Mouse (Mus musculus) layer of hippocampus, adult 11-12 months (tissue): ENCODE data around the gene Plxna4.

Experiments
- DNase-seq: peaks from one replicate; pipeline ENCODE4 v3.0.0; 2022; ENCODE audit warnings: low spot score

The Plxna4 gene

DNA sequence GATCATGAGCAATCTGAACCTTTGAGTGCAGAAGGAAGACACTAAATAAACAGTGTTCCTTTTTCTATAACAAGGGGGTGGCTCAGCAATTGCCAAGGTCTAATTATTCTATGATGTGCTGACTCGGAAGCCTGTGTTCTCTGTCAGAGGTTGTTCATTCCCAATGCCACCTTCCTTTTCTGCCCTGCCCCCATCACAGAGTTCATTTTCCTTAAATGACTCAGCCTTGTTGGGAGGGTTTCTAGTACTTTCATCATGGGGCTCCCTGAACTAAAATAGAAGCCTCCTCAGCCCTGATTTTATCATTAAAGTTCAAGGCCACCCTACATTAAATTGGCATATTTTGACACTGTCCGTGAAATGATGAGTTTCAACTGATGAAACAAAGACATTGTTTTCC, 242.0 kb downstream of the Plxna4 start:
- DNase-seq: no peak

DNA sequence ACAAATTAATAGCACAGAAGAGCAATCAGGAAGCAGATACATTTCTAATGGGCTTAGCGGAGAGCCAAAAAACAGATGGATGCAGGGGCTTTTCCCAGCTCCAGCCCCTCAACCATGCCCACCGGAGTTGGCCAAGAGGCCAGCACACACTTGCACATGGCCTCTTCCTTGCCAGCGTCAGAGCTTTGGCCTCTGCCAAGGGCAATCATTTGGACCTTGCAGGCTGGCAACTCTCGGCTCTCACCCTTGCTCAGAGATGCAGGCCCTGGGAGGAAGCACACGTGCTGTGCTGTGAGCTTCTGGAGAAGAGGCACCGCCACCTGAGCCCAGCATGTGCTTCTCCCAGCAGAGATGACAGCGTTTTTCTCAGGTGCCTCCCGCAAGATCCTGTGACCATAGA, 245.3 kb downstream of the Plxna4 start:
- no peak for DNase-seq

DNA sequence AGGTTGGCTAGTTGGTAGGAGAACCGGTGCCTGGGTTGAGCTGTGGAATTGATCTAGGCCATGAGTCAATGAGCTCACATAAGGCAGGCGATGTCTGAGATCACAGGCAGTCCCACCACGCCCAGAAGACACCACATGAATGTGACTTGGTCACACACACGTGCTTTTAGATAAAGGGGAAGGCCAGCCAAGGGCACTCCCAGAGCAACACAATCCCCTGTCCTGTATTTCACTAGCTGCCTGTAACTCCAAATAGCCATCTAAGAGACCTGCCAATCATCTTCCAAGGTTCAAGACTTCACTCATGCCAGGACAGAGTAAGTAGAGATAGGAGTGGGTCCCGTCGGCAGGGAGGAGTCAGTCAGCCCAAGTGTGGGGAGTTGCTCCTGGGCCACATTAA, 245.7 kb downstream of the Plxna4 start:
- no peak for DNase-seq

DNA sequence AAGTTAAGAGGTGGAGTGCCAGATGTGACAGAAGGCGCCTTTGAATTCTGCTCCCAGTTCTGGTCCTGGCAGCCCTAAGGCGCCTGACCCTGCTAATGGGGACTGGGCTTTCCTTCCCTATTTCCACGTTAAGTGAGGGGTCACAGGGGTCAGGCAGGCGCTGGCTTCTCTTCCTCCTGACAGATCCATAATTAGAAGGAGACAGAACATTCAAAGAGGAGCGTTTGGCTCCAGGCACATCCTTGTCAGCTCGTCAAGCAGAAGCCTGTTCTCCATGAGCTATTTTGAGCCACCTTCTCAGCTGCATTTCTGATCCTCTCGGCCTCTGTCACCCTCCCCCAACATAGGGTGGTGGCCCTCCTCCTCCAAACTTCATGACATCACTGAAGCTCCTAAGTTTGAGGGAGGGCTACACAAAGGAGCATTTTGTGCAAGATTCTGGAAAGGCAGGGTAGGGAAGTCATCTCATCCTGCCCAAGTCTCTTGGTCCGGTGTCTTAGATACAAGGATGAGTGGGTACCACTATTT, 249.5 kb downstream of the Plxna4 start:
- DNase-seq: no peak

DNA sequence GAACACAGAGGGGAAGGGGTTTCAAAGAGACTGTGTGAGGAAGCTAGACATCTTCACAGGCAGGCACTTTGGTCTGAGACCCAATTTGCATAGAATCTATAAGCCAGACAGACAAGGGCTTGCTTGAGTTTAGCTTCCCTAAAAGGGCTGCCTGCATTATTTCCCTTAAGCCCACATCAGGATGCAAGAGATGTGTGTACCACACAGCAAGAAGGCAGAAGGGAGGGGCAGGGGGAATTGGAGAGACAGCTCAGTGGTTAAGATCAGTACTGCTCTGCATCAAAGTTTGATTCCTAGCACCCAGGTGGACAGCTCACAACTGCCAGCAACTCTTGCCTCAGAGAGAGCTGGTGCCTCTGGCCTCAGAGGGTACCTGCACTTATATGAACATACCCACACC, 256.7 kb downstream of the Plxna4 start:
- no peak for DNase-seq

DNA sequence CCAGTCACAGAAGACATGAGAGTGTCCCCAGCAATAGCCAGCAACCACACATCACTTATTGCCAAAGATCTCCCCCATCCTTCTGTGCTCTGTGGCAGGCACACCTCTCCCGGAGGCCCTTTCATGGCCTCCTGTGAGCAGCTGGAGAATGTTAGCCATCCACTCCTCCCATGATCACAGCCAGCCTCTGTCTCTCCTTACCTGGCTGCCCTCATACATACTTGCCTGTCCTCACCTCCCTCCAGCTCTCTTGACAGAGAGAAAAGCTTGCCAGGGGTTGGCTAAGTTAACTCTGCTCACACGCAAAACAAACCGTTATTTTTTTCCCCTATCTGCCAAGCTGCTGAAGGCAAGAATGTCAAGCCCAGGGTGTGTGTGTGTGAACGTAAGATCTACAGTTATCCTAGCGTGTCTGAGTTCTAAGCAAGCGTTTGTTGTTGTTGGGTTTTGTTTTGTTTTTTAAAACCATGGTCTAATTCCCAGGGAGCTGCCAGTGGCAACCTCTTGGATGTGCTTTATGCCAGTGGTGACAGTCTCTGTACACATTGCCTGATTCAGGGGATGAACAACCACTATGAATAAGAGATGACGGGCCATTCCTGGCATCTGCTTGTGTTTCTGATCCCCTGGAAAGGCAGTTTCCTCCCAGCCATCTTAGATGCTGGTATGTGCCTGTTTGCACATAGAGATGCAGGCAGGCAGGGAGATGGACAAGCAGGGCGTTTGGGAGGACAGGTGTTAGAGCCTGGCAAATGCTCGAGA, 257.8 kb downstream of the Plxna4 start:
- no peak for DNase-seq

DNA sequence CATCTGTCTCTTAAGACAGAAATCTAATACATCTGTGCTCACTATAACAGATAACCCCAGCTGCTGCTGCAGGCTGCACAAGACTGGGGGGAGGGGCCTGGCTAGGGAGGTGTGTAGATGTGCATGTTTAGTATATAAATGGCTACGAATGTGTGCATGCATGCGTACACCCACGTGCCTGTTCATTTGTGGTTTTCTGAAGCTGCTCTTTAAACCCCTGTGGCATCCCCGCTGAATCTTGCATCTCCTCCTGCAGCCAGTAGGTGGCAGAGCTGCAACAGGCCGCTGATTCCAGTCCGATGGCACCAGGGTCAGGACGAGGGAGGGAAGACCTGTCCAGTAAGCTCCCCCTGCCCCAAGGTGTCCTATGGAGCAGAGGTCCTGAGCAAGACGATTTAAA, 260.0 kb downstream of the Plxna4 start:
- DNase-seq: peak; percentile 63

DNA sequence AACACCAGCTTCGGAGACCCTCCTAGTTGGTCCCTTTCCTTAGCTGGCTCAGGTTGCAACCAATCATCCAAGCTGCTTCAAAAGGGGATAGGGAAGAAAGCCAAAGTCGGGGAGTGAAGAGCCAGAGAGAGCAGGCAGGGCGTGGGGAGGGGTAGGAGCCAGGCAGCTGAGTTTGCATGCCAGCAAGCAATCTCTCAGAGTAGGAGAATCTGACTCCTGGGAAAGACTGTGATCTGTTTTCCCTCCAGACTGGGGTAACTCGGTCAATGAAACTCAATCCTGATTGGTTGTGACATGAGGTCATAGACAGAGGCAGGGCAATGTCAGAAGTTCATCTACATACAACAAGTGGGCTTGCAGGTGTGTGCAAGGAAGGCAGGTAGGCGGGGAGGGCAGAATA, 260.8 kb downstream of the Plxna4 start:
- DNase-seq: no peak

DNA sequence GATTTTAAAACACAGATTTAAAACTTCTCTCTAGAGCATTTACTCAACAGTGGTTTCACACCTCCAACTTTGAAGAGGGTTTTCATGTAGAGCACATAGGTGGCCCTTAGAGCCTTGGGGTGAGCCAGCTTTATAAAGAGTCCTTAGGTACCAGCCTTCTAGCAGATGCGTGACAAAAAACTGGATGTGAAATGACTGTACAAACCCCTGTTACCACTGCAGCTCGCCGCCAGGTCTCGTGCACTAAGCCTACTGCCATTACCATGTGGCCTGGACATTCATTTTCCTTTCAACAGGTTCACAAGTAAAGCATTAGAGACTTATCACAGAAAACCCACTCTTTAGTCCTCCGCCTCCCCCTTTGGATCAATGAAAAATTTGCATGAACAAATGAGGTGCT, 261.6 kb downstream of the Plxna4 start:
- no peak for DNase-seq

DNA sequence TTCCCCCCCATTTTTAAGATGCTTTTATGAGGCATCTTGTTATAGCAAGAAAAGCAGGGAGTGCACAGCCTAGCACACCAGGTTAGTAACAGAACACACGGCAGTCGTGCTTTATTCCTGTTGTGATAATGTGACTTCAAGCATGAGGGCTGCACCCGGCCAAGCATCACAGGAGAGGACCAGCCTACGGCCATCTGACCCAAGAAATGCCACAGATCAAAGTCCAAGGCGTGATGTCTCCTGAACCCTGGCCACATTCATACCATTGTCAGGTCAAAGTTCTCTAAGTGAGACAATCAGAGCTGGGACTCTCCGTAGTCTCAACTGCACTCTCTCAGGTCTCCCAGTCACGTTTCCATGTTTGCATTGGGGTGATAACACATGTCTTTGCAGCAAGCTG, 262.1 kb downstream of the Plxna4 start:
- DNase-seq: no peak

DNA sequence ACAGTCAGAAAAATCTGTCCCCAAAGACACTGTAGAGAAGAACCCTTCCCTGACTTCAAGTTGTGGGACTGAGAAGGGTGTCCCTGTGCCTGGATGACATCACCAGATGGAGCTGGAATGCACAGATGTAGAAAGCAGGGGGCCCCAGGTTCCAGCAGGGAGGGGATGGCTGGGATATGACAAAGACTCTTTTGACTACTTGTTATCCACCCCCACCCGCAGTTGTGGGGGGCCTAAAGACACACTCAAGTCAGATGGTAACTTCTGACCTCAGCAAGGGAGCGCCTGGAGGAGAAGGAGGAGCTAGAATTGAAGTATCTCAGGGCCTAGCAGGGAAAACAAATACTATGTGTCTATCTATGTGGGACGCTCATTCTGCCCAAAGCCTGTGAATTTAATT, 266.8 kb downstream of the Plxna4 start:
- no peak for DNase-seq

DNA sequence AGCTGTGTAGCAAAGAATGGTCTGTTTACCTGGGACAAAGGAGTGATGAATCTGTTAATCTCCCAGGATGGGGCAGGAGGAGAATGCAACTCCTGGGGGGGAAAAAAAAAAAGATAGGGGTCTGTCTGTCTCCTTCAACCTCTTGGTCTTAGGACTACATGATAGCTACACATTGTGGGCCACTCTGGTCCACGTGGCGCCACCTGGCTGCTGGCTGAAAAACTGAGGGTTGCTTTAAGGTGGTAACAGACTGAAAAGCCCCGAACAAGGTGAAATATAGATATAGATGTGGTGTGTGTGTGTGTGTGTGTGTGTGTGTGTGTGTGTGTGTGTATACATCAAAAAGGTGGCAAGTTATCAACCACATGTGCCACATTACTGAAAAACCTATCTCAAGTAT, 267.7 kb downstream of the Plxna4 start:
- no peak for DNase-seq

DNA sequence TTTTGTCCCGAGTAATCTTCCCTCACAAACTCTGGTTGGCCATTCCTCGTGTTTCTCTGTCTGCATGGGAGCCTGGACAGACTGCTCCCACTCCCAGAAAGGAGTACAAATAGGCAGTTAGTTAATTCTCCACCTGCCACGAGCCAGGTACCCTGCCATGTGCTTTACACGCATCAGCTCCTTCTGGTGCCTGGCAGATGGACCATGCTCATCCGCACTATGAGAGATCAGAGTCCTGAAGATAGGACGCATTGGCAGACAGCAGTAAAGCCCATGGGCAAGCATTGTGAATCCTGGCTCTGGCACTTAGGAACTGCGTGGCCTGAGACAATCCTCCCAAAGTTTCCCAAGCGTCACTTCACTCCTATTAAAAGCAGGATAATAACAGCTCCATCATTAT, 270.5 kb downstream of the Plxna4 start:
- DNase-seq: no peak

DNA sequence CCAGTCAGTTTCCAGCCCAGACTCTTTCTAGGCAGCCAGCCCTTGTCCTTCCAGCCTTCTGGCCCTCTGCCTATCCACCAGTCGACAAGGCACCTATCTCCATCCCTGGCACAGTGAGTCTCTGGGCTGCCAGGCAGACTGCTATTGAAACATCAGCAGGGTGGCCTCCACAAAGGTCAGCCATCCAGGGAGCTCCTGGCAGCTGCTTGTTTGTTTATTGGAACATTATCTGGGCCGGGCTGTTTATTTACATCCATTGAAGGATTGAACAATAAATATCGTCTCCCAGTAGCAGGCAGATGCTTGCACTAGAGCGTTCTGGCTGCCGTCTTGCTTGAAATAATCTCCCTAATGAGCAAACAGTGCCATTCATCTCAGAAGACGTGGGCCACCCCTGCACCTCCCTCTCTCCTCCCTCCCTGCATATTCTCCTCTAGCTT, 273.0 kb downstream of the Plxna4 start:
- DNase-seq: no peak

DNA sequence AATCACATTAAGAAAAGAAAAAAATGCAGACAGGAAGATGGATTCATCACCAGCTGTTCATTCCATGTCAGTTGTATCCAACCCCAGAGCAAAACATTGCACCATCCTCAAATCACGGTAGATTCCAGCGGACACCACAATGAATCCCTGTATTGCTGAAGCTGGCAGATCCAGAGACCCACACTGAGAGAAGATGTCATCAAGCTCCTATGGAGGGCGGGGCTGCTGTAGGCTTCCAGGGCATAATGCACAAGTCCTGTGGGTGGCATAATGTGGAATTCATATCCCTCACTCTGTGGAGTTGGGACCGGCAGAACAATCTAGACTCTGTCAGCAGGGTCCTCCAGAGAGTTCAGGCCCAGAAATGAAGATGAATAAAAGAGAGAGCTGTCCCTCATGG, 278.8 kb downstream of the Plxna4 start:
- no peak for DNase-seq

DNA sequence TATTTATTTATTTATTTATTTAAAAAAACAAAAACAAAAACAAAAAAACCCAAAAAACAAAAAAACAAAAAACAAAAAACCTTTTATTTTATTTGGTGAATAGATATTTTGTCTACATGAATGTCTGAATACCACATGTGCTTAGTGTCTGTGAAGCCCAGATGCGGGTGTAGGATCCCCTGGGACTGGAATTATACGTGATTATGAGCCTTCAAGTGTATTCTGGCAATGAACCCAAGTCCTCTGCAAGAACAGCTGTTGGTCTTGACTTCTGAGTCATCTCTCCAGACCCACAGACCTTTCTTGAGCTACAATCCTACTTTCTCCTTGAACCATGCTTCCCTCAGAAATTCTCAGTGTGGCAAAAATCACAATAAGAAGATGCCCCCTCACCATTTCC, 287.4 kb downstream of the Plxna4 start:
- DNase-seq: no peak

DNA sequence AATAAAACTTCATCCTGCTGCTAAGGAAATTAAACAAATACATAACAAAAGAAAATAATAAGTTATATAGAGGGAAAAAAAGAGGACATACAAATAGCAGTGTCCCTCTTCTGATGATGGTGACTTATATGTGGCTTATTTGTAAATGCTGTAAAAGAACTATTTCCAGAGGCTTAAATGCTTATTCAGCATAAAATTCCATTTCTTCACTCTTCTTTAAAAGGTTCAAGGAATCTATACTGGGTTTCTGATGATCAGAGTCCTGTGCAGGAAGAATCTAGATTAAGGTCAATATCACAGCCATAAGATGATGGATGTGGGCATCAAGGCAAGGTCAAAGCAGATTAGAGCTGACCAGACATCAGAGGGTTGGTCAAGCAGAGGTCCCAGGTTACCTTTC, 306.5 kb downstream of the Plxna4 start:
- no peak for DNase-seq

DNA sequence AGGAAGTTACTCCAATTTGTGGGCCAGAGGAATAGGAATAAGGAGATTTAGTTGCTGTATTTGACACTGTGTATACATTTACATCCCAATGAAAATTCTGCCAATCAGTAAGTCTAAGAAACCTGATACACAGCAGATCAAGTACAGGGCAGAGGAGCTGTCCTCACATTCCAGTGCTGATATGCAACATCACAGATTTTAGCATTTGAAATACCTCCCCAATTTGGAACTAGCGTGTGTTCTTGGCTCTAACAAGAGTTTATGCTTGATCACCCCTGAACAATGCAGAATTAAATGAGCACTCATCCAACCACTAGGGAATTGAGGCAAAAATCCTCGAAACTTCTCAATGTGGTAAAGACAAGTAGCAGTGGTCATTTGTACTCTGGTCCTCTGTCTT, 307.3 kb downstream of the Plxna4 start:
- no peak for DNase-seq

DNA sequence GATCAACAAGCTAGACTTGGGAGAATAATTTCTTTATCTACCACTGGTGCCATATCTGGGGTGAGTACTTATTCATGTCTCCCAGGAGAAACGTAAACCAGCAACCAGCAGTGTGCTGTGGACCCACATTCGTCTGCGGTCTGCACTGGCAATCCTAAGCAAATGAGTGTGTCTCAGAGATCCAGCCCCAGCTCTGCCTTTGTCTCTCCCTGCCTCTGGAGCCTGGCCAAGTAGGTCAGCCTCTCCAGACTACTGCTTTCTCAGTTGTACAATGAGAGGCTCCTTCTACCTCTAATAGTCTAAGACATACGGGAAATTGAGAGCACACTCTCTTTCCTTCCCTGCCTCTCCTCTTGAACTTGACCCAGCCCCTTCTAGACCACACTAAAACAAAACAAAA, 316.5 kb downstream of the Plxna4 start:
- peak; percentile 21 for DNase-seq

DNA sequence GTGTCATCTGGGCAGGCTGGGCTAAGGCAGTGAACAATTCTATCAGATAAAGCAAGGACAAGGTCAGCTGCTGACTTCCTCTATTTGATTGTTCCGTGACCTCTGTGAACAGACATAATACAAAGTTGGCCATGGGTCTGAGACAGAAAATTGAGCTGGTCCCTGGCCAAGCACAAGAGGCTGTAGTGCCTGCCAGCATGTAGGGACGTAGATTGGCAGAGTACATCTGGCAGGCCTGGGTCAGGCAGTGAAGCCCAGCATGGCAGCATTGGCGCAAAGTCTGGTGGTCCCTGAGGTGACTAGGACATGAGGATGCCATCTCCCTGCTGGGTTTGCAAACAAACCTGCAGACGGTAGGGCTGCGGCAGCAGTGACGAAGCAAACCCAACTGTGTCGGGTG, 321.9 kb downstream of the Plxna4 start:
- no peak for DNase-seq

DNA sequence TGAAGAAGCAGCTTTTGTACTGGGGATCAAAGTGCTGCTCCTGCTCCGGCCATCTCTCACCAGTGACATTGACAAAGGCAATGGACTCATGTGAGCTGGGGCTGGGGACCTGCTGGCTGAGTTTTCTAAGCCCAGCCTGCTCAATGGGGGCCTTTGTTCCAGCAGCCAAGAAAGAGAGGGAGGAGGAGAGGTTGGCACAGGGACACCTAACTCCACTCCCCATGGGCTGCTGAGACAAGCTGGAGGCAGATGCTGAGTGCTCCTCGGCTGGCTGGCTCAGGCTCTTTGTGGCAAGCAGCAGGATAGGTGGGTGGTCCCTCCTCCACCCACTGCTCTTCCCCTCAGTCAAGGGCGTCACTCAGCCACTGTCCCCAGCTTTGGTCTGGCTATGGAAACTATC, 326.7 kb downstream of the Plxna4 start:
- DNase-seq: peak; percentile 26

DNA sequence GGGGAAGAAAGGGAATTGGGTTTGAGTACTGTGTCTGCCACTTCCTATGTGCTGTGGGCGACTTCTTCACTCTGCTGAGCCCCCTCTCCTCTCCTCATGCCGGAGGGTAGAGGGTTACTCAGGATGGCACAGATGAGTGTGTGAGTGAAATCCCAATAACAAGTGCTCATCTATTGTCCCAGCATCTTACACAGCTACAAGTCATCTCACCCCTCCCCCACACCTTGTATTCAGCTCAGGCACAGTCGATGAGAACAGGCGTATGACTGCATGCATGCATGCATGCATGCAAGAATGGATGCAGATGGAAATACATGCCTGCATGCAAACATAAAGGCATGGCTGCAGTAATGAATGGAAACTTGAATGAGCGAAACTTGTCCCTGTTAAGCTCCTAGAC, 327.7 kb downstream of the Plxna4 start:
- no peak for DNase-seq

DNA sequence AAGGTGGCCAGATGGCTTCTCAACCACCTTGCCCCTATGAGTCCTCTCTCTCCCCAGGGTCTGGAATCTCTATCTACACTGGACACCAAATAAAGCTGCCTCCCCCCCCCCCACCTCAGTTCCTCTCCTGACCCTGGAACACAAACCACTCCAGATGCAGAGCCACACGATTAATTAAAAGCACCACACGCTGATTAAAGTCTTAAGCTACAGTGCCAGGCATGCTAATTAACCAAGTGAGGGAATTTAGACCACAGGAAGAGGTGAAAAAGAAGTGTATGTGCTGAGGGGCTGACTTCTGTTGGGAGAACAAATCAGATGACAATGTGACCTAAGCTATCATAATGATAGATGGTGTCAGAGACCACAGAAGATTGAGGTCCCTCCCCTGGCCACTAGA, 332.8 kb downstream of the Plxna4 start:
- DNase-seq: no peak

DNA sequence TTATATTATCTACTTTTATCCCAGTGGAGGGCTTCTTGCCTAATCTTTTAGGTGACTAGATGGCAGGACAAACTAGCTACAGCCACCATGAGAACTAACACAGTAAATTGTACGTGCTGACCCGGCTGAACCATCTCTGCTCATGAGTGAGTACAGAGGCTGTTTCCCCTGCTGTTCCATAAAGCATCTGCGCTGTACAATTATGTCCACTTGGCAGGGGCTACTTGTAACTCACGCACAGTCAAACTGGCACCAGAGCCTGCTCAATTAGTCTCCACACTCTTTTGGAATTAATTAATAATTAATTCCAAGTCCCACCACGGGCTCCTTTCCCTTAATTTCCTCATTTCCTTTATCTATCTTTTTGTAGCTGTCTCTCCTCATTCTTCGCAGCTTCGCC, 335.8 kb downstream of the Plxna4 start:
- DNase-seq: no peak
